Mouse (Mus musculus) G1E (cell line): ENCODE results near the gene Apol7e.

Experiments used
- CTCF ChIP-seq: IDR thresholded peaks from 2 replicates; pipeline ENCODE4 v1.5.1; 2012; ENCODE audit warnings: low read depth, low read length, inconsistent platforms, mixed read lengths
- GATA1 ChIP-seq: IDR thresholded peaks from 2 replicates; pipeline ENCODE4 v1.6.1; 2012; ENCODE audit warnings: borderline replicate concordance, low read length, inconsistent platforms, mixed read lengths
- TAL1 ChIP-seq: conservative IDR thresholded peaks from 2 replicates; pipeline ENCODE4 v1.6.1; 2012; ENCODE audit warnings: low read depth, low read length, inconsistent platforms, mixed read lengths

GRCm38 (mm10) chr15:77752443-77752842 lies 53.8 kb downstream of the Apol7e start:
- TF ChIP-seq CTCF (no peak), TAL1 (no peak), GATA1 (no peak)
